Mouse (Mus musculus) limb, embryonic 12.5 days (tissue): ENCODE data around the gene Parp16. TPM values are rescaled to one million over a fixed set of nuclear protein-coding genes. Genes with fewer than 3 reads are reported as not detected.
"Not testable (repeated sequence)": the region's sequence is repeated elsewhere in the genome, so short reads cannot be mapped to it uniquely, and the experiment has no call there.

Experiments
- ATAC-seq: fragments of 200-750 bp; cut with Nextera tagmentation; 2 replicates; pipeline ENCODE4 v1.8.0; 2017; ENCODE audit warnings: low read depth, moderate TSS enrichment; ENCODE audit not compliant: insufficient number of reproducible peaks, insufficient read depth, low FRiP score, low TSS enrichment
- H3K27ac ChIP-seq: fragments of 300-500 bp; sonication (generic); 2 replicates; pipeline ENCODE4 v1.5.1; 2016; ENCODE audit warnings: mild to moderate bottlenecking, moderate library complexity
- H3K27me3 ChIP-seq: fragments of 300-500 bp; sonication (generic); 2 replicates; pipeline ENCODE4 v1.6.1; 2016; ENCODE audit warnings: mild to moderate bottlenecking, moderate library complexity
- H3K36me3 ChIP-seq: fragments of 300-500 bp; sonication (generic); 2 replicates; pipeline ENCODE4 v1.6.1; 2016; ENCODE audit warnings: mild to moderate bottlenecking, moderate library complexity
- H3K4me1 ChIP-seq: fragments of 300-500 bp; sonication (generic); replicated peaks from 2 replicates; pipeline ENCODE4 v1.6.1; 2016
- H3K4me2 ChIP-seq: fragments of 300-500 bp; sonication (generic); 2 replicates; pipeline ENCODE4 v1.6.1; 2016; ENCODE audit warnings: mild to moderate bottlenecking, moderate library complexity
- H3K4me3 ChIP-seq: fragments of 300-500 bp; sonication (generic); replicated peaks from 2 replicates; pipeline ENCODE4 v1.5.1; 2016; ENCODE audit warnings: mild to moderate bottlenecking
- H3K9ac ChIP-seq: fragments of 300-500 bp; sonication (generic); replicated peaks from 2 replicates; pipeline ENCODE4 v1.6.1; 2016; ENCODE audit warnings: mild to moderate bottlenecking, moderate library complexity
- H3K9me3 ChIP-seq: fragments of 300-500 bp; sonication (generic); 2 replicates; pipeline ENCODE4 v1.6.1; 2016; ENCODE audit warnings: mild to moderate bottlenecking, moderate library complexity
- WGBS: fragments of 180-500 bp; shearing (Covaris S2); methylation state at CpG from one replicate; pipeline ENCODE4 v1.1.7; 2016; 5-methylcytosine and 5-hydroxymethylcytosine counted together
- polyA plus RNA-seq: library from polyadenylated mRNA; unstranded; fragments of >200 nt; fragmentation: Nextera tagmentation; extraction: Ambion mirVana; gene quantifications from 2 replicates; pipeline ENCODE4 v1.2.1, GENCODE M21; 2016

Parp16 gene
- polyA plus RNA-seq, 1 experiment from 2014 or later: 8.2 TPM

GRCm38 (mm10) chr9:65196738-65197569 is 1.8 kb downstream of the Parp16 start:
- no peaks in the 10 kb centered on the region for H3K27me3 ChIP-seq
- peak; percentile 49 for ATAC-seq
- H3K4me3 ChIP-seq: peak overlapping the region; percentile 18; the same call in 1 of the 2 replicates
- no peaks in the 10 kb centered on the region for H3K9me3 ChIP-seq
- H3K4me1 ChIP-seq: peaks cover 28% of the 10 kb centered on the region
- H3K4me2 ChIP-seq: peak overlapping the region; percentile 26; the same call in 1 of the 2 replicates
- H3K36me3 ChIP-seq: no peaks in the 10 kb centered on the region
- 16% methylated on average over 26 of the region's 26 CpGs for WGBS
- H3K27ac ChIP-seq: peak overlapping the region; percentile 87
- H3K9ac ChIP-seq: no peak overlapping the region

GRCm38 (mm10) chr9:65197826-65198225 is 2.7 kb downstream of the Parp16 start:
- no peaks in the 10 kb centered on the region for H3K27me3 ChIP-seq
- peaks cover 23% of the 10 kb centered on the region for H3K4me1 ChIP-seq
- WGBS: 79% methylated on average over 6 of the region's 6 CpGs

GRCm38 (mm10) chr9:65199723-65200122 is 4.6 kb downstream of the Parp16 start:
- Histone ChIP-seq H3K4me3 (no peak overlapping the region), H3K4me2 (no peak overlapping the region), H3K9me3 (no peaks in the 10 kb centered on the region), H3K27me3 (no peaks in the 10 kb centered on the region), H3K27ac (peak overlapping the region; percentile 80), H3K36me3 (no peaks in the 10 kb centered on the region), H3K4me1 (peaks cover 23% of the 10 kb centered on the region), H3K9ac (no peak overlapping the region)
- 50% methylated on average over 7 of the region's 7 CpGs for WGBS
- ATAC-seq: no peak

More at GRCm38 (mm10) chr9:65197826-65198225, 2.7 kb downstream of the Parp16 start:
- Histone ChIP-seq H3K27ac (no peak overlapping the region), H3K36me3 (no peaks in the 10 kb centered on the region), H3K4me3 (no peak overlapping the region), H3K4me2 (no peak overlapping the region), H3K9me3 (no peaks in the 10 kb centered on the region), H3K9ac (no peak overlapping the region)
- no peak for ATAC-seq

GRCm38 (mm10) chr9:65200606-65201005 is 5.5 kb downstream of the Parp16 start:
- no peaks in the 10 kb centered on the region for H3K27me3 ChIP-seq
- 97% methylated on average over 1 of the region's 1 CpGs for WGBS
- no peak for ATAC-seq
- H3K27ac ChIP-seq: peak overlapping the region; percentile 80
- no peak overlapping the region for H3K4me3 ChIP-seq
- H3K9me3 ChIP-seq: no peaks in the 10 kb centered on the region
- peaks cover 15% of the 10 kb centered on the region for H3K4me1 ChIP-seq
- no peak overlapping the region for H3K4me2 ChIP-seq
- no peaks in the 10 kb centered on the region for H3K36me3 ChIP-seq
- no peak overlapping the region for H3K9ac ChIP-seq

- Histone ChIP-seq H3K27ac (peak overlapping the region; percentile 80), H3K4me2 (no peak overlapping the region), H3K4me1 (peaks cover 11% of the 10 kb centered on the region), H3K27me3 (no peaks in the 10 kb centered on the region), H3K36me3 (no peaks in the 10 kb centered on the region), H3K9me3 (no peaks in the 10 kb centered on the region), H3K9ac (no peak overlapping the region), H3K4me3 (no peak overlapping the region)
- ATAC-seq: no peak
- 42% methylated on average over 3 of the region's 3 CpGs for WGBS
Measured at GRCm38 (mm10) chr9:65201021-65201380, 5.8 kb downstream of the Parp16 start.

GRCm38 (mm10) chr9:65201381-65202164 is 6.4 kb downstream of the Parp16 start:
- Histone ChIP-seq H3K27ac (peak overlapping the region; percentile 84), H3K4me3 (peak overlapping the region; percentile 37), H3K9ac (peak overlapping the region; percentile 57), H3K27me3 (no peaks in the 10 kb centered on the region), H3K9me3 (no peaks in the 10 kb centered on the region), H3K4me1 (peaks cover 10% of the 10 kb centered on the region; the same call in 1 of the 2 replicates), H3K4me2 (peak overlapping the region; percentile 63), H3K36me3 (no peaks in the 10 kb centered on the region)
- under 1% methylated on average over 18 of the region's 18 CpGs for WGBS
- ATAC-seq: peak; percentile 79

GRCm38 (mm10) chr9:65202165-65202754 is 7.1 kb downstream of the Parp16 start:
- Histone ChIP-seq H3K27me3 (no peaks in the 10 kb centered on the region), H3K9ac (peak overlapping the region; percentile 57), H3K4me2 (peak overlapping the region; percentile 63), H3K4me1 (0 out of 2 replicates have a peak, but pooled peaks cover 6% of the 10 kb centered on the region), H3K36me3 (no peaks in the 10 kb centered on the region), H3K9me3 (no peaks in the 10 kb centered on the region), H3K27ac (peak overlapping the region; percentile 84), H3K4me3 (peak overlapping the region; percentile 37)
- WGBS: 25% methylated on average over 11 of the region's 11 CpGs
- no peak for ATAC-seq

GRCm38 (mm10) chr9:65205049-65205815 is 10.1 kb downstream of the Parp16 start:
- Histone ChIP-seq H3K36me3 (no peaks in the 10 kb centered on the region), H3K27me3 (no peaks in the 10 kb centered on the region), H3K9me3 (no peaks in the 10 kb centered on the region), H3K4me2 (no peak overlapping the region), H3K4me1 (0 out of 2 replicates have a peak, but pooled peaks cover 2% of the 10 kb centered on the region), H3K4me3 (no peak overlapping the region), H3K27ac (no peak overlapping the region), H3K9ac (no peak overlapping the region)
- WGBS: 58% methylated on average over 11 of the region's 11 CpGs
- ATAC-seq: no peak

GRCm38 (mm10) chr9:65207041-65207815 is 12.1 kb downstream of the Parp16 start:
- H3K4me3 ChIP-seq, H3K4me1 ChIP-seq, ATAC-seq, H3K9ac ChIP-seq, H3K27me3 ChIP-seq, H3K36me3 ChIP-seq, H3K9me3 ChIP-seq, H3K4me2 ChIP-seq, H3K27ac ChIP-seq: not testable (repeated sequence)
- WGBS: 92% methylated on average over 9 of the region's 9 CpGs
